Mouse (Mus musculus) heart, embryonic 12.5 days (tissue): Measurements from ENCODE around the gene Fhl2. TPM values are rescaled to one million over a fixed set of nuclear protein-coding genes. Genes with fewer than 3 reads are reported as not detected.

Experiments used
- polyA plus RNA-seq: library from polyadenylated mRNA; unstranded; fragments of >200 nt; fragmentation: Nextera tagmentation; extraction: Ambion mirVana; gene quantifications from 2 replicates; pipeline ENCODE4 v1.2.1, GENCODE M21; 2016

The Fhl2 gene
- polyA plus RNA-seq, 1 experiment from 2014 or later, result 205 TPM

Other genes starting within 250 kb of the Fhl2 start
- 3.0 and 3.1 TPM in 2 replicates for gene Gpr45, start 244.1 kb downstream of the Fhl2 start, polyA plus RNA-seq
- gene Tgfbrap1, start 98.3 kb downstream of the Fhl2 start, polyA plus RNA-seq, result 9.6 and 10.6 TPM in 2 replicates
- gene AI597479, start 98.3 kb downstream of the Fhl2 start, polyA plus RNA-seq, result 25.7 and 27.8 TPM in 2 replicates
- 35.6 and 36.4 TPM in 2 replicates for gene Nck2, start 247.6 kb upstream of the Fhl2 start, polyA plus RNA-seq